Mouse (Mus musculus): Measurements from ENCODE around the gene Cd300lf.

- TF ChIP-seq CTCF (IDR thresholded peaks at IDR 0.05; ENCODE audit: borderline replicate concordance, insufficient read depth, low read depth, low read length) (no peak), POLR2A (IDR thresholded peaks at IDR 0.05; ENCODE audit: borderline replicate concordance, insufficient read depth, low read length) (no peak)
These were observed 30.1 kb downstream of the Cd300lf start for GRCm38 (mm10) chr11:115103470-115104413.

All from cerebellum, adult 2 months (tissue).